Mouse (Mus musculus) megakaryocyte-erythroid progenitor cell, adult 5 weeks (primary cell): ENCODE results near the gene Six1. TPM values are rescaled to one million over a fixed set of nuclear protein-coding genes. Genes with fewer than 3 reads are reported as not detected.

Source experiments
- polyA plus RNA-seq: library from polyadenylated mRNA; stranded (reverse); fragments of >175 nt; gene quantifications from 2 replicates; pipeline ENCODE4 v1.2.3, GENCODE M21; 2012

The Six1 gene
- polyA plus RNA-seq: 2.0 and 2.6 TPM in 2 replicates

DNA sequence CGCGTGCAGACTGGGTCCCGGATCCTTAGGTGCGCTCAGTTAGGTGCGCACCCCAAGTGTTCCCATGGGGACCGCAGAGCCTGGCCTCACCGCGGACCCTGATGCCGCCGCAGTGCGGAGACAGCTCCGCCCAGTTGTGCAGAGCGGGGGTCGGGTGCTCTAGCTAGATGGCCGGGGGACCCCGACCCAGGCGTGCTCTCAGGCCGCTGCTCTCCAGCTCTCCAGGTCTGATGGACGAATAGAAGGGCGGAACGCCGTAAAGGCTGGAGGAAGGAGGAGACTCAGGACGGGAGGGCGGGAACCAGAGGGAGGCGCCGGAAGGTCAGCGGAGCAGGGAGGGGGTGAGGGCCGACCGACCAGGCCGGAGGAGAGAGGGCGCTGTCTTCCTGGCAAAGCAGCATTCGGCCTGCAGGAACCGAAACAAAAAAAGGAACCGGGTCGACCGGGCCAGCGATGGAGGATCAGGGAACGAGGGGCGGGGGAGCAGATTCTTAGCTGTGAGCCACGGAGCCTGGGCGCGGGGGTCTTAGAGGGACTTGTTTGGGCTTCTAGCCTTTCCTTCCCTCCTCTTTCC lies at the start of gene Six1:
TSS of gene Six1 (minus strand) at position 220 of the 574 bp plus-strand sequence.

Other genes starting within 250 kb of the Six1 start
- 0.01 TPM in 1 of 2 replicates, not detected in the other for gene Six6, start 114.0 kb downstream of the Six1 start, polyA plus RNA-seq
- gene 4930447C04Rik, start 113.1 kb downstream of the Six1 start, polyA plus RNA-seq: 0.14 and 0.73 TPM in 2 replicates
- gene Six4, start 59.6 kb upstream of the Six1 start, polyA plus RNA-seq: 0.26 and 0.30 TPM in 2 replicates
- 2.1 and 2.7 TPM in 2 replicates for gene Mnat1, start 69.8 kb upstream of the Six1 start, polyA plus RNA-seq
- gene Trmt5, start 232.8 kb upstream of the Six1 start, polyA plus RNA-seq: 0.83 and 0.95 TPM in 2 replicates
- gene Slc38a6, start 232.9 kb upstream of the Six1 start, polyA plus RNA-seq: 1.1 and 2.5 TPM in 2 replicates